Mouse (Mus musculus): ENCODE results near the gene Wars.

Wars gene

GRCm38 (mm10) chr12:108909846-108910433 is 16.0 kb upstream of the Wars start:
- DNase-seq (ENCODE audit: low spot score in 2 of 2), result no peak

- no peak for DNase-seq (ENCODE audit: low spot score in 2 of 2)
These were observed 12.4 kb upstream of the Wars start for GRCm38 (mm10) chr12:108906398-108906797.

GRCm38 (mm10) chr12:108905620-108906302 is 11.8 kb upstream of the Wars start:
- no peak for DNase-seq (ENCODE audit: low spot score in 2 of 2)

GRCm38 (mm10) chr12:108904276-108904653 is 10.3 kb upstream of the Wars start:
- no peak for DNase-seq (ENCODE audit: low spot score in 2 of 2)

GRCm38 (mm10) chr12:108903600-108904275 is 9.8 kb upstream of the Wars start:
- DNase-seq (ENCODE audit: low spot score in 2 of 2), result peak; percentile 85 to 87

- DNase-seq (ENCODE audit: low spot score in 2 of 2), result peak; percentile 69 to 73
These were observed 9.0 kb upstream of the Wars start for GRCm38 (mm10) chr12:108902940-108903339.

GRCm38 (mm10) chr12:108901346-108901745 is 7.4 kb upstream of the Wars start:
- DNase-seq (ENCODE audit: low spot score in 2 of 2), result no peak

- no peak for DNase-seq (ENCODE audit: low spot score in 2 of 2)
These were observed 2.0 kb upstream of the Wars start for GRCm38 (mm10) chr12:108896006-108896405.

GRCm38 (mm10) chr12:108894432-108894816 is 450 bp upstream of the Wars start:
- DNase-seq (ENCODE audit: low spot score in 2 of 2), result no peak

GRCm38 (mm10) chr12:108892989-108893714 is 822 bp downstream of the Wars start, which contains the start of gene Wdr25:
Gene Wdr25, plus strand, starts transcription at chr12:108893631.
- no peak for DNase-seq (ENCODE audit: low spot score in 2 of 2)

- no peak for DNase-seq (ENCODE audit: low spot score in 2 of 2)
These were observed 5.3 kb downstream of the Wars start for GRCm38 (mm10) chr12:108888632-108889031.

GRCm38 (mm10) chr12:108887077-108887476 is 6.9 kb downstream of the Wars start:
- no peak for DNase-seq (ENCODE audit: low spot score in 2 of 2)

GRCm38 (mm10) chr12:108885906-108886305 is 8.1 kb downstream of the Wars start:
- DNase-seq (ENCODE audit: low spot score in 2 of 2), result no peak

- no peak for DNase-seq (ENCODE audit: low spot score in 2 of 2)
These were observed 11.2 kb downstream of the Wars start for GRCm38 (mm10) chr12:108882776-108883175.

GRCm38 (mm10) chr12:108881192-108881591 is 12.8 kb downstream of the Wars start:
- DNase-seq (ENCODE audit: low spot score in 2 of 2), result no peak

- DNase-seq (ENCODE audit: low spot score in 2 of 2), result no peak
These were observed 13.4 kb downstream of the Wars start for GRCm38 (mm10) chr12:108880606-108881005.

GRCm38 (mm10) chr12:108879138-108879537 is 14.8 kb downstream of the Wars start:
- no peak for DNase-seq (ENCODE audit: low spot score in 2 of 2)

- no peak for DNase-seq (ENCODE audit: low spot score in 2 of 2)
These were observed 20.9 kb downstream of the Wars start for GRCm38 (mm10) chr12:108873122-108873521.

- DNase-seq (ENCODE audit: low spot score in 2 of 2), result no peak
These were observed 24.4 kb downstream of the Wars start for GRCm38 (mm10) chr12:108869575-108869974.

- no peak for DNase-seq (ENCODE audit: low spot score in 2 of 2)
These were observed 28.9 kb downstream of the Wars start for GRCm38 (mm10) chr12:108865007-108865494.

GRCm38 (mm10) chr12:108858486-108858885 is 35.5 kb downstream of the Wars start:
- DNase-seq (ENCODE audit: low spot score in 2 of 2), result no peak

GRCm38 (mm10) chr12:108857589-108858184 is 36.3 kb downstream of the Wars start:
- no peak for DNase-seq (ENCODE audit: low spot score in 2 of 2)

Data from right cerebral cortex, postnatal 10 days (tissue).